Mouse (Mus musculus): ENCODE measurements around the gene Cyth1.

- peak; percentile 100 for TF ChIP-seq CTCF (IDR thresholded peaks at IDR 0.05; ENCODE audit: low read depth)
- TF ChIP-seq EP300 (optimal IDR thresholded peaks at IDR 0.05) = no peak
Measured at GRCm38 (mm10) chr11:118102838-118103237, 145.6 kb downstream of the Cyth1 start.
